Mouse (Mus musculus) midbrain, embryonic 13.5 days (tissue): Measurements from ENCODE around the gene Gm10184. TPM values are rescaled to one million over a fixed set of nuclear protein-coding genes. Genes with fewer than 3 reads are reported as not detected.
"Not testable (repeated sequence)": the region's sequence is repeated elsewhere in the genome, so short reads cannot be mapped to it uniquely, and the experiment has no call there.

ENCODE experiments used
- ATAC-seq: fragments of 200-750 bp; cut with Nextera tagmentation; 2 replicates; pipeline ENCODE4 v1.8.0; 2017; ENCODE audit warnings: mild to moderate bottlenecking, moderate TSS enrichment, moderate library complexity
- H3K27ac ChIP-seq: fragments of 300-500 bp; sonication (generic); 2 replicates; pipeline ENCODE4 v1.5.1; 2015; ENCODE audit warnings: inconsistent platforms, mild to moderate bottlenecking, moderate library complexity
- H3K27me3 ChIP-seq: fragments of 300-500 bp; sonication (generic); 2 replicates; pipeline ENCODE4 v1.6.1; 2015; ENCODE audit warnings: mild to moderate bottlenecking, inconsistent platforms
- H3K36me3 ChIP-seq: fragments of 300-500 bp; sonication (generic); 2 replicates; pipeline ENCODE4 v1.6.1; 2015; ENCODE audit warnings: mild to moderate bottlenecking, inconsistent platforms
- H3K4me1 ChIP-seq: fragments of 300-500 bp; sonication (generic); replicated peaks from 2 replicates; pipeline ENCODE4 v1.6.1; 2015; ENCODE audit warnings: inconsistent platforms
- H3K4me2 ChIP-seq: fragments of 300-500 bp; sonication (generic); replicated peaks from 2 replicates; pipeline ENCODE4 v1.6.1; 2015; ENCODE audit warnings: moderate library complexity, mild to moderate bottlenecking, inconsistent platforms
- H3K4me3 ChIP-seq: fragments of 300-500 bp; sonication (generic); replicated peaks from 2 replicates; pipeline ENCODE4 v1.5.1; 2015; ENCODE audit warnings: mild to moderate bottlenecking, inconsistent platforms
- H3K9ac ChIP-seq: fragments of 300-500 bp; sonication (generic); replicated peaks from 2 replicates; pipeline ENCODE4 v1.6.1; 2015; ENCODE audit warnings: mild to moderate bottlenecking, inconsistent platforms
- H3K9me3 ChIP-seq: fragments of 300-500 bp; sonication (generic); 2 replicates; pipeline ENCODE4 v1.6.1; 2016; ENCODE audit warnings: mild to moderate bottlenecking, inconsistent platforms
- WGBS: fragments of 180-500 bp; shearing (Covaris S2); methylation state at CpG from one replicate; pipeline ENCODE4 v1.1.7; 2015; 5-methylcytosine and 5-hydroxymethylcytosine counted together
- polyA plus RNA-seq: library from polyadenylated mRNA; unstranded; fragments of >200 nt; fragmentation: Nextera tagmentation; extraction: Ambion mirVana; gene quantifications from 2 replicates; pipeline ENCODE4 v1.2.1, GENCODE M21; 2015

Gene Gm10184
- polyA plus RNA-seq: 30.0 and 44.2 TPM in 2 replicates

DNA sequence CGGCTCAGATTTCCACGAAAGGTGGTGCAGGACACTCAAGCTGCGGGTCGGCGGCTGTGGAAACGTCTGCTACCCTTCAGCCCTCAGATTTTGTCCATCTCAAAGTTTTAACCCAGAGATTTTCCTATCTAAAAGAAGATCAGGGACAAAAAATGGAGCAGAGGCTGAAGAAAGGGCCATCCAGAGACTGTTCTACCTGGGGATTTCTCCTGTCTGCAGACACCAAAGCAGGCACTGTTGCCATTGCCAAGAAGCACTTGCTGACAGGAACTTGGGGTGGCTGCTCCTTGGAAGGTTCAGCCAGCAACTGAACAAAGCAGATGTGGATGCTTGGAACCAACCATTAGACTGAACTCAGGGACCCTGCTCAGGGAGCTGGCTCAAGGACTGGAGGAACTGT, at the start of gene Gm10184:
Gene Gm10184 (minus strand): TSS at position 101 of the 400 bp plus-strand sequence.
- Histone ChIP-seq H3K27ac (no peak within 1 kb of the TSS), H3K36me3 (no peaks in the 10 kb centered on the region), H3K9ac (no peak within 1 kb of the TSS), H3K4me2 (no peak within 1 kb of the TSS), H3K4me1 (no peaks in the 10 kb centered on the region), H3K9me3 (no peaks in the 10 kb centered on the region), H3K27me3 (no peaks in the 10 kb centered on the region), H3K4me3 (no peak within 1 kb of the TSS)
- 96% methylated on average over 6 of the region's 6 CpGs for WGBS
- ATAC-seq: no peak

DNA sequence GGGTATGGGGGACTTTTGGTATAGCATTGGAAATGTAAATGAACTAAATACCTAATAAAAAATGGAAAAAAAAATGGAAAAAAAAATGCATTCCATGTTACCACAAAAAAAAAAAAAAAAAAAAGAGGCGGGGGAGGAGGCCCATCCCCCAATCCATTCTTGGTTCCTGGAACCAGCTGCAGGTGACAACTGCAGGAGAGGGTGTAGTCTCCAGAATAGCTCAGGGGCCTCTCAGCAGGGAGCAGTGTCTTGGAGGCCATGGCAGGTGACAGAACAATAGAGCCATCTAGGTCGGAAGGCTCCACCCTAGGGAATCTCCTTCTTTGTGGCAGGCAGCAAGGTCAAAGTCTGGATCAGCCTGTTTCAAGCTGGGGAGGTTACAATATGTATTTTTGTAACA, 23.7 kb upstream of the Gm10184 start:
- no peaks in the 10 kb centered on the region for H3K9me3 ChIP-seq
- 57% methylated on average over 2 of the region's 2 CpGs for WGBS
- no peak overlapping the region for H3K4me2 ChIP-seq
- no peaks in the 10 kb centered on the region for H3K4me1 ChIP-seq
- no peak overlapping the region for H3K4me3 ChIP-seq
- H3K27me3 ChIP-seq: no peaks in the 10 kb centered on the region
- no peak overlapping the region for H3K9ac ChIP-seq
- H3K36me3 ChIP-seq: no peaks in the 10 kb centered on the region
- no peak for ATAC-seq
- no peak overlapping the region for H3K27ac ChIP-seq

DNA sequence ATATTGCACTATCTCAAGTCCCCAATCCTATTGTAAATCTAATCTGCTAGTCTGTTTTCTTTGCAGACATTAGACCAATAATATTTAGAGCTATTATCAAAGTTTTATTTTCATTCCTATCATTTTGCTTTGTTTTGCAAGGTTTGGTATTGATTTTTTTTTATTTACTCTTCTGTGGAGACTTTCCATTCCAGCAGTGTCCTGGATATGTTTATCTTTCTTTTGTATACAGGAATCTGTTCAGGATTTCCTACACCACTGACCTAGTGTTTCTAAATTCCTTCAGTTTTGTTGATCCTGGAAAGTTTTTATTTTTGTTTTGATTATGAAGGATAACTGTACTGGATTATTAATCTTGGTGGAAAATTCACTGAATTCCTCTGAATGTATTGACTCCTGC, 2.6 kb downstream of the Gm10184 start:
- no peak overlapping the region for H3K4me3 ChIP-seq
- no peaks in the 10 kb centered on the region for H3K36me3 ChIP-seq
- H3K4me2 ChIP-seq: no peak overlapping the region
- H3K4me1 ChIP-seq: no peaks in the 10 kb centered on the region
- no peaks in the 10 kb centered on the region for H3K27me3 ChIP-seq
- no peak for ATAC-seq
- no peaks in the 10 kb centered on the region for H3K9me3 ChIP-seq
- no peak overlapping the region for H3K9ac ChIP-seq
- H3K27ac ChIP-seq: no peak overlapping the region

DNA sequence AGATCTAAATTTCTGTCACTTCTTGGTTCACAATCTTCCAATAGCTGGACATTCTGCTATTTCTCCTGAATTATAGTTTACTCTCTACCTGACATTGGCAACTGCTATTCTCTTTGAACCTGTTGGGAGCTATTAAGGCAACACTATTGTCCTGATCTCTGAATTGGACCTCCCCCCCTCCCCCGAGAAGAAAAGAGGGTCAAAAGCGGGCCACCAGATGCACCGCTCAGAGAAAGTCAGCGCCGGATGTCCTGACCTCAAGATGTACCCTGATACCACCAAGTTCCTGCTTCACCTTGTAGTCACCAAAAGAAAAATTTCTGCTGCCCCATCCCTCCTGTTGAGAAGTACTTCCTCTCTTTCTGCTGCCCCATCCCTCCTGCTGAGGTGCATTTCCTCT, 5.5 kb downstream of the Gm10184 start:
- H3K27me3 ChIP-seq, H3K4me2 ChIP-seq, H3K9me3 ChIP-seq, H3K36me3 ChIP-seq, H3K9ac ChIP-seq, H3K4me1 ChIP-seq, ATAC-seq, H3K27ac ChIP-seq, H3K4me3 ChIP-seq: not testable (repeated sequence)
- WGBS: 94% methylated on average over 5 of the region's 5 CpGs

DNA sequence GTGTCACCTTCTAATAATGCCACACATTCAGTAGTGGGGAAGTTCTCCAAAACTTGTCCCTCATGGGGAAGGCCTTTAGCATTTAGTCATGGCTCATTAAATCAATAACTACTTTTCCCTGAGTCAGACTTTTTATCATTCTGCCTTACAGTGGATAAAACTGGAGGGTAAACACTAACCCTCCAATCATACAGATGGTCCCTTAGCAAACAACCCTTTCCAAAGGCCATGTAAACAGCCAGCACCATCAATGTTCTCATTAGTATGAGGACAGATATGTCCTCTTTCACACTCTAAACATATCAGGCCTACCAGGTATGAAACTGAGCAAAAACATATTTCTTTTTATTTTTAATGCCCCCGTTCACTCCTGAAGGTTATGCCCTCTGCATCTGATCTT, 7.5 kb downstream of the Gm10184 start:
- no peak for ATAC-seq
- WGBS: 94% methylated on average over 1 of the region's 1 CpGs
- Histone ChIP-seq H3K27ac (no peak overlapping the region), H3K9me3 (no peaks in the 10 kb centered on the region), H3K4me3 (no peak overlapping the region), H3K9ac (no peak overlapping the region), H3K27me3 (no peaks in the 10 kb centered on the region), H3K4me1 (no peaks in the 10 kb centered on the region), H3K4me2 (no peak overlapping the region), H3K36me3 (no peaks in the 10 kb centered on the region)

DNA sequence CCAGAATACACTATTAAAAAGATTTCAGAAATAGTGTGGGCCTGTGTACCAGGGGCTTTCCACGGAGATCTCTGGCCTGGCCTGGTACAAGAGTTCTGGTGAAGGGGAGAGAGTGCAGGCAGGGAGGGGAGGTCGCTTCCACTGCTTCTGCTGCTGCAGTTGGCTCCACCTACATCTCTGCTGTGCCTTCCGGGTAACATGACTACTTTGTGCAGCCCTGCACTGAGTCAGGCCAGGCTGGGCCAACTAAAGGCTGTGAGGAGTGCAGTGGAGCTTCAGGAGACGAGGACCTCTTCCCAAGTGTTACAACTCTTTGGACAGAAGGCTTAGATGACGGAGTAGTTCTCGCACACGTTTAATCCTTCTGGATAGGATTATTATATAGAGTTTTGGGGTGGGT, 9.6 kb downstream of the Gm10184 start:
- Histone ChIP-seq H3K9ac (no peak overlapping the region), H3K36me3 (no peaks in the 10 kb centered on the region), H3K4me3 (no peak overlapping the region), H3K27me3 (no peaks in the 10 kb centered on the region), H3K4me2 (no peak overlapping the region), H3K9me3 (no peaks in the 10 kb centered on the region), H3K4me1 (no peaks in the 10 kb centered on the region), H3K27ac (no peak overlapping the region)
- ATAC-seq: no peak
- 55% methylated on average over 7 of the region's 7 CpGs for WGBS

DNA sequence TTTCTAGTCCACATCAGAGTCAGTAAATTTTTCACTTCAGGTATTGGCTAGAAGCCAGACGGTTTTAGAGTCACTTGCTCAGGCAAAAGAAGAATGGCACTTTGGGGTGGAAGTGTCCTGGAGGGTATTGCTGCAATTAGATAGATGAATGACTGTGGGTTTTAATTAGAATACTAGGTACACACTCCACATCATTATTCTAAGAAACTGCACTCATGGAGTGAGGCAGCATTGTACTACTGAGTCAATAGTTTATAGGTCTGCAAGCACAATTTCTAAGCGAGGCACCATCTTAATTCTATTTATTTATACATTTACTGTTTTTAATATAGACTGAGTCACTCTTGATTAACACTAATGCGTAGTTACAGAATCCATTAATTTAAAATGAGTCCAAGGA, 10.4 kb downstream of the Gm10184 start:
- Histone ChIP-seq H3K9ac (no peak overlapping the region), H3K4me1 (no peaks in the 10 kb centered on the region), H3K27ac (no peak overlapping the region), H3K27me3 (no peaks in the 10 kb centered on the region), H3K36me3 (no peaks in the 10 kb centered on the region), H3K4me3 (no peak overlapping the region), H3K4me2 (no peak overlapping the region), H3K9me3 (no peaks in the 10 kb centered on the region)
- ATAC-seq: no peak
- 78% methylated on average over 3 of the region's 3 CpGs for WGBS

DNA sequence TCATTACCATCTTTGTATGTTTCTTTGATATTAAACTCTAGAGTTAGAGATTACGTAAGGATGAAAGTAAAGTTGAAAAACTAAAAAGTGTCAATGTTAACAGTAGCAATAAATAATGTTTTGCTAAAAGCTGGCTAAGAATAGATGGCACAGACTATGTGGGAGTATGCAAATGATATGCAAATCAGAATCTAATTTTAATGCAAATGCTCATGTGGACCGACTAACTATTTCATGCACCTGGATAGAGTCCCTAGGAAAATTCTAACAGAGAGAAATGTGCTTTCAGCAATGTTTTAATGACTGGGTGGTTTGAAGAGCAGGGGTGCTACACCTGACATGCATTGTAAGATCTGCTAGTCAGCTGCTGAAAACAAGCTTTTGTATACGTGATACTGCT, 45.3 kb downstream of the Gm10184 start:
- Histone ChIP-seq H3K4me3 (no peak overlapping the region), H3K4me1 (no peaks in the 10 kb centered on the region), H3K36me3 (no peaks in the 10 kb centered on the region), H3K27ac (no peak overlapping the region), H3K27me3 (no peaks in the 10 kb centered on the region), H3K9ac (no peak overlapping the region), H3K9me3 (no peaks in the 10 kb centered on the region), H3K4me2 (no peak overlapping the region)
- 70% methylated on average over 3 of the region's 3 CpGs for WGBS
- ATAC-seq: peak; percentile 60; the same call in 1 of the 2 replicates
